In genomic region chr6:67057991-67058696, GRCm38 (mm10) we compare ENCODE assay signal across 18 mouse cellular contexts. TPM values are rescaled to one million over a fixed set of nuclear protein-coding genes. Genes with fewer than 3 reads are reported as not detected.
DNase-seq lines count a peak whose midpoint lies in the region; ATAC-seq and TF ChIP-seq lines count a peak whose summit lies in the region.
"Had no signal": no experiment of that assay in that cellular context is flagged by ENCODE, and none has a peak within 500 bp of the region (broad histone marks: within the 10 kb centered on the region; RNA-seq: fewer than 3 reads in every experiment).

No protein-coding gene starts in this region.

- H3K27ac ChIP-seq in heart, embryonic 11.5 days (ENCODE audit: low read depth, low read length) = no peak overlapping the region
- peak overlapping the region; percentile 84 for H3K27ac ChIP-seq in MEL (ENCODE audit: control insufficient read depth, low read depth, low read length)
- peak overlapping the region; percentile 72 for H3K27ac ChIP-seq in liver, embryonic 15.5 days (replicated peaks)
- H3K27ac ChIP-seq in forebrain, embryonic 14.5 days (ENCODE audit: low read depth, low read length) = no peak overlapping the region
- no peak overlapping the region for H3K27ac ChIP-seq in midbrain, postnatal 0 days (ENCODE audit: low read depth, low read length)
- H3K27ac ChIP-seq: forebrain, embryonic 13.5 days; heart, embryonic 15.5 days; hindbrain, embryonic 12.5 days; kidney, postnatal 0 days; layer of hippocampus, adult 2 months; lung, embryonic 15.5 days had no signal

- TF ChIP-seq RAD21 in MEL (IDR thresholded peaks at IDR 0.05; ENCODE audit: low read depth, low read length) = no peak

- TF ChIP-seq POLR2A in MEL (IDR thresholded peaks at IDR 0.05; ENCODE audit: control insufficient read depth in 1 of 2, insufficient read depth in 1 of 2, low read depth in 1 of 2, low read length in 2 of 2, poor library complexity in 1 of 2) = no peak

- no peak overlapping the region for H3K9ac ChIP-seq in heart, embryonic 11.5 days (ENCODE audit: low read depth, low read length)
- H3K9ac ChIP-seq in MEL (ENCODE audit: control insufficient read depth, low read depth, low read length, poor library complexity, severe bottlenecking) = peak overlapping the region; percentile 52
- 0 out of 2 replicates have a peak overlapping the region, but pooled peaks have one; percentile 1 for H3K9ac ChIP-seq in liver, embryonic 15.5 days
- no peak overlapping the region for H3K9ac ChIP-seq in forebrain, embryonic 14.5 days (ENCODE audit: low read length)
- H3K9ac ChIP-seq in midbrain, postnatal 0 days (replicated peaks; ENCODE audit: low read length, poor library complexity, severe bottlenecking) = no peak overlapping the region
- H3K9ac ChIP-seq: forebrain, embryonic 13.5 days; heart, embryonic 15.5 days; hindbrain, embryonic 12.5 days; lung, embryonic 15.5 days had no signal

- peak; percentile 67 for ATAC-seq in heart, embryonic 11.5 days (replicated peaks; ENCODE audit: insufficient number of reproducible peaks, low FRiP score, low TSS enrichment)
- peak; percentile 89 for ATAC-seq in liver, embryonic 15.5 days (ENCODE audit: insufficient read depth)
- ATAC-seq in forebrain, embryonic 14.5 days = no peak
- ATAC-seq in midbrain, postnatal 0 days (ENCODE audit: low FRiP score) = no peak
- ATAC-seq: forebrain, embryonic 13.5 days; inflammation-experienced regulatory T-cells, adult 6 months had no signal

- TF ChIP-seq CTCF in MEL (IDR thresholded peaks at IDR 0.05 in 2 of 3, conservative IDR thresholded peaks at IDR 0.05 in 1 of 3; ENCODE audit: control insufficient read depth in 1 of 3, insufficient read depth in 1 of 3, low read depth in 2 of 3, low read length in 3 of 3, poor library complexity in 1 of 3, severe bottlenecking in 1 of 3) = no peak
- no peak for TF ChIP-seq CTCF in midbrain, postnatal 0 days (IDR thresholded peaks at IDR 0.05)

- H3K9me3 ChIP-seq in heart, embryonic 11.5 days (replicated peaks; ENCODE audit: control insufficient read depth, low read length) = no peaks in the 10 kb centered on the region
- no peaks in the 10 kb centered on the region for H3K9me3 ChIP-seq in MEL (replicated peaks; ENCODE audit: insufficient read depth, low read length)
- H3K9me3 ChIP-seq in erythroblast, embryonic 14.5 days (ENCODE audit: control insufficient read depth, low read length) = no peaks in the 10 kb centered on the region
- no peaks in the 10 kb centered on the region for H3K9me3 ChIP-seq in liver, embryonic 15.5 days (replicated peaks)
- H3K9me3 ChIP-seq in forebrain, embryonic 14.5 days (replicated peaks; ENCODE audit: control insufficient read depth, low read length) = no peaks in the 10 kb centered on the region
- no peaks in the 10 kb centered on the region for H3K9me3 ChIP-seq in midbrain, postnatal 0 days (ENCODE audit: low read length)
- H3K9me3 ChIP-seq: forebrain, embryonic 13.5 days; heart, embryonic 15.5 days; hindbrain, embryonic 12.5 days; lung, embryonic 15.5 days had no signal

- H3K79me2 ChIP-seq in MEL (ENCODE audit: control insufficient read depth, insufficient read depth, low read length, poor library complexity) = no peaks in the 10 kb centered on the region

- no peak overlapping the region for H3K4me3 ChIP-seq in heart, embryonic 11.5 days (ENCODE audit: low read depth, low read length)
- H3K4me3 ChIP-seq in MEL (ENCODE audit: control insufficient read depth in 1 of 2, insufficient read depth in 1 of 2, low read depth in 2 of 2, low read length in 2 of 2) = peak overlapping the region in 1 of 2 experiments; percentile 58; a peak in 2 of 4 replicates
- H3K4me3 ChIP-seq in erythroblast, embryonic 14.5 days (replicated peaks) = peak overlapping the region; percentile 28
- H3K4me3 ChIP-seq in liver, embryonic 15.5 days (replicated peaks) = no peak overlapping the region
- H3K4me3 ChIP-seq in forebrain, embryonic 14.5 days (ENCODE audit: low read depth, low read length) = no peak overlapping the region
- no peak overlapping the region for H3K4me3 ChIP-seq in midbrain, postnatal 0 days (ENCODE audit: low read depth, low read length)
- H3K4me3 ChIP-seq: forebrain, embryonic 13.5 days; heart, embryonic 15.5 days; hindbrain, embryonic 12.5 days; layer of hippocampus, adult 2 months; lung, embryonic 15.5 days had no signal

- WGBS in heart, embryonic 11.5 days (ENCODE audit: insufficient replicate concordance) = 73% methylated on average over 7 of the region's 7 CpGs
- 35% methylated on average over 7 of the region's 7 CpGs for WGBS in liver, embryonic 15.5 days (ENCODE audit: insufficient replicate concordance)
- WGBS in forebrain, embryonic 14.5 days = 88% methylated on average over 7 of the region's 7 CpGs
- 88% methylated on average over 7 of the region's 7 CpGs for WGBS in midbrain, postnatal 0 days

- no peaks in the 10 kb centered on the region for H3K36me3 ChIP-seq in heart, embryonic 11.5 days (ENCODE audit: control insufficient read depth, insufficient read depth, low read length)
- peaks cover 0 to 25% of the 10 kb centered on the region in 2 experiments; a peak in 2 of 4 replicates for H3K36me3 ChIP-seq in MEL (ENCODE audit: control insufficient read depth in 1 of 2, insufficient read depth in 2 of 2, low read length in 2 of 2)
- no peaks in the 10 kb centered on the region for H3K36me3 ChIP-seq in erythroblast, embryonic 14.5 days (ENCODE audit: control insufficient read depth)
- no peaks in the 10 kb centered on the region for H3K36me3 ChIP-seq in liver, embryonic 15.5 days (replicated peaks)
- no peaks in the 10 kb centered on the region for H3K36me3 ChIP-seq in forebrain, embryonic 14.5 days (ENCODE audit: control insufficient read depth, insufficient read depth, low read length)
- no peaks in the 10 kb centered on the region for H3K36me3 ChIP-seq in midbrain, postnatal 0 days (ENCODE audit: insufficient read depth, low read length)
- H3K36me3 ChIP-seq: heart, embryonic 15.5 days; hindbrain, embryonic 12.5 days; lung, embryonic 15.5 days had no signal

- H3K4me2 ChIP-seq in heart, embryonic 11.5 days = no peak overlapping the region
- H3K4me2 ChIP-seq in liver, embryonic 15.5 days = peak overlapping the region; percentile 45
- H3K4me2 ChIP-seq in forebrain, embryonic 14.5 days (ENCODE audit: low read length) = no peak overlapping the region
- H3K4me2 ChIP-seq in midbrain, postnatal 0 days (ENCODE audit: low read depth, low read length, poor library complexity, severe bottlenecking) = no peak overlapping the region
- H3K4me2 ChIP-seq: forebrain, embryonic 13.5 days; heart, embryonic 15.5 days; hindbrain, embryonic 12.5 days; lung, embryonic 15.5 days had no signal

- H3K4me1 ChIP-seq in heart, embryonic 11.5 days (ENCODE audit: control insufficient read depth, insufficient read depth, low read length) = no peaks in the 10 kb centered on the region
- peaks cover 11 to 16% of the 10 kb centered on the region in 2 experiments for H3K4me1 ChIP-seq in MEL (ENCODE audit: control insufficient read depth in 1 of 2, insufficient read depth in 2 of 2, low read length in 2 of 2)
- H3K4me1 ChIP-seq in erythroblast, embryonic 14.5 days (ENCODE audit: control insufficient read depth) = peaks cover 44% of the 10 kb centered on the region
- peaks cover 43% of the 10 kb centered on the region for H3K4me1 ChIP-seq in liver, embryonic 15.5 days (replicated peaks)
- H3K4me1 ChIP-seq in forebrain, embryonic 14.5 days (ENCODE audit: control insufficient read depth, insufficient read depth, low read length) = no peaks in the 10 kb centered on the region
- H3K4me1 ChIP-seq in midbrain, postnatal 0 days (ENCODE audit: insufficient read depth, low read length) = no peaks in the 10 kb centered on the region
- H3K4me1 ChIP-seq: forebrain, embryonic 13.5 days; heart, embryonic 15.5 days; hindbrain, embryonic 12.5 days had no signal

- DNase-seq in heart, adult 9 months (ENCODE audit: low spot score in 2 of 2) = no peak
- DNase-seq in MEL (ENCODE audit: low read depth, low spot score) = peak; percentile 91
- no peak for DNase-seq in forebrain, embryonic 14.5 days (ENCODE audit: low spot score)
- no peak for DNase-seq in midbrain, postnatal 0 days (ENCODE audit: low spot score)
- no peak for DNase-seq in urinary bladder, postnatal 36 days (ENCODE audit: low spot score in 2 of 2)
- DNase-seq: adrenal gland, postnatal 10 days; cerebellum, adult 9-10 months; right cerebral cortex, postnatal 14 days had no signal

- TF ChIP-seq EP300 in MEL (IDR thresholded peaks at IDR 0.05; ENCODE audit: low read depth in 1 of 2, low read length in 2 of 2) = peak; percentile 91 to 92

- H3K27me3 ChIP-seq in heart, embryonic 11.5 days (ENCODE audit: control insufficient read depth, insufficient read depth, low read length) = no peaks in the 10 kb centered on the region
- no peaks in the 10 kb centered on the region for H3K27me3 ChIP-seq in MEL (ENCODE audit: control insufficient read depth in 1 of 2, insufficient read depth in 2 of 2, low read length in 2 of 2)
- H3K27me3 ChIP-seq in erythroblast, embryonic 14.5 days (ENCODE audit: control insufficient read depth) = no peaks in the 10 kb centered on the region
- H3K27me3 ChIP-seq in liver, embryonic 15.5 days = no peaks in the 10 kb centered on the region
- H3K27me3 ChIP-seq in forebrain, embryonic 14.5 days (replicated peaks; ENCODE audit: control insufficient read depth, insufficient read depth, low read length) = no peaks in the 10 kb centered on the region
- H3K27me3 ChIP-seq in midbrain, postnatal 0 days (ENCODE audit: insufficient read depth, low read length) = no peaks in the 10 kb centered on the region
- H3K27me3 ChIP-seq: forebrain, embryonic 13.5 days; heart, embryonic 15.5 days; hindbrain, embryonic 12.5 days; lung, embryonic 15.5 days had no signal

TF ChIP-seq in MEL, 35 proteins besides CTCF, POLR2A, EP300 and RAD21 (continues in another document):
- TF ChIP-seq TCF12 (IDR thresholded peaks at IDR 0.05; ENCODE audit: low read depth, low read length) (peak; percentile 96), TBP (IDR thresholded peaks at IDR 0.05; ENCODE audit: low read depth, low read length) (peak; percentile 91), GABPA (IDR thresholded peaks at IDR 0.05; ENCODE audit: low read depth, low read length) (no peak), TAL1 (IDR thresholded peaks at IDR 0.05; ENCODE audit: low read length) (peak; percentile 85), MAX (IDR thresholded peaks at IDR 0.05; ENCODE audit: low read length) (no peak), E2F4 (IDR thresholded peaks at IDR 0.05; ENCODE audit: borderline replicate concordance, low read depth, low read length) (no peak)

RNA-seq across cellular contexts. Expression of gene Gadd45a, which starts 20.9 kb away (rescaled TPM):
- 9.8 and 12.5 TPM in 2 replicates for polyA plus RNA-seq in heart, embryonic 11.5 days (2014; fragmentation: Nextera tagmentation; extraction: Ambion mirVana)
- total RNA-seq in MEL (2012; rRNA removed) = 18.1 and 29.3 TPM in 2 replicates
- polyA plus RNA-seq in MEL (2012; ENCODE audit: insufficient read depth in 1 of 2, insufficient read length in 2 of 2, low read depth in 1 of 2, low replicate concordance in 2 of 2, missing spikeins in 1 of 2) = 10 to 100 TPM in 1 of 2 experiments, not detected in 1; 37.4 TPM
- 123 and 147 TPM in 2 replicates for polyA plus RNA-seq in erythroblast, embryonic 14.5 days (2012)
- 64.3 and 72.9 TPM in 2 replicates for polyA plus RNA-seq in liver, embryonic 15.5 days (2015; fragmentation: Nextera tagmentation; extraction: Ambion mirVana)
- polyA plus RNA-seq in forebrain, embryonic 14.5 days (2014; fragmentation: Nextera tagmentation; extraction: Ambion mirVana) = 7.1 and 9.4 TPM in 2 replicates
- total RNA-seq in midbrain, postnatal 0 days (2014; rRNA removed) = 8.6 and 10.2 TPM in 2 replicates
- polyA plus RNA-seq in midbrain, postnatal 0 days (2015; fragmentation: Nextera tagmentation; extraction: Ambion mirVana) = 9.6 and 11.2 TPM in 2 replicates

Comparison
In these comparisons a context has a peak if more than half of its experiments do, and no peak if none do; other contexts are left out.
1. ATAC-seq: peak in heart, embryonic 11.5 days (single experiment) and liver, embryonic 15.5 days (single experiment); none in forebrain, embryonic 14.5 days (single experiment) and midbrain, postnatal 0 days (single experiment).
2. H3K27ac ChIP-seq: peak in MEL (single experiment) and liver, embryonic 15.5 days (single experiment); none in heart, embryonic 11.5 days (single experiment), forebrain, embryonic 14.5 days (single experiment) and midbrain, postnatal 0 days (single experiment).
3. H3K9ac ChIP-seq: peak in MEL (single experiment) and liver, embryonic 15.5 days (single experiment); none in heart, embryonic 11.5 days (single experiment), forebrain, embryonic 14.5 days (single experiment) and midbrain, postnatal 0 days (single experiment).